Mouse (Mus musculus): ENCODE measurements around the gene Mgat4a.

GRCm38 (mm10) chr1:37415394-37415793 is 125.4 kb downstream of the Mgat4a start:
- TF ChIP-seq BHLHE40 (IDR thresholded peaks at IDR 0.05; ENCODE audit: low read depth, low read length) (no peak), HCFC1 (IDR thresholded peaks at IDR 0.05; ENCODE audit: low read depth, low read length) (no peak), JUND (conservative IDR thresholded peaks at IDR 0.05; ENCODE audit: low read depth, low read length) (no peak), SMC3 (IDR thresholded peaks at IDR 0.05; ENCODE audit: low read depth, low read length) (no peak), POLR2A (IDR thresholded peaks at IDR 0.05; ENCODE audit: low read depth, low read length) (no peak), RCOR1 (conservative IDR thresholded peaks at IDR 0.05; ENCODE audit: low read depth, low read length) (no peak), CTCF (conservative IDR thresholded peaks at IDR 0.05 in 1 of 2, IDR thresholded peaks at IDR 0.05 in 1 of 2; ENCODE audit: low read depth in 2 of 2, low read length in 2 of 2) (no peak), TBP (conservative IDR thresholded peaks at IDR 0.05; ENCODE audit: low read depth, low read length) (no peak), ZKSCAN1 (IDR thresholded peaks at IDR 0.05; ENCODE audit: borderline replicate concordance, low read depth, low read length) (no peak), EP300 (IDR thresholded peaks at IDR 0.05; ENCODE audit: low read length) (no peak), NRF1 (IDR thresholded peaks at IDR 0.05; ENCODE audit: low read depth, low read length) (no peak), TCF12 (IDR thresholded peaks at IDR 0.05; ENCODE audit: low read depth, low read length) (no peak)
